Mouse (Mus musculus) brain, embryonic 14.5 days (tissue): Measurements from ENCODE around the gene Crhr1.
"Not testable (repeated sequence)": the region's sequence is repeated elsewhere in the genome, so short reads cannot be mapped to it uniquely, and the experiment has no call there.

Experiments
- CTCF ChIP-seq: fragments of 200-500 bp; IDR thresholded peaks from 2 replicates; pipeline ENCODE4 v1.5.1; 2012; ENCODE audit warnings: inconsistent platforms, mild to moderate bottlenecking, moderate library complexity, borderline replicate concordance; ENCODE audit not compliant: insufficient read depth, insufficient read length; ENCODE audit errors: extremely low read depth
- POLR2A ChIP-seq: fragments of 200-500 bp; IDR thresholded peaks from 2 replicates; pipeline ENCODE4 v1.6.1; 2012; ENCODE audit warnings: mild to moderate bottlenecking, inconsistent platforms, borderline replicate concordance; ENCODE audit not compliant: poor library complexity, insufficient read depth, insufficient read length, severe bottlenecking; ENCODE audit errors: extremely low read depth

DNA sequence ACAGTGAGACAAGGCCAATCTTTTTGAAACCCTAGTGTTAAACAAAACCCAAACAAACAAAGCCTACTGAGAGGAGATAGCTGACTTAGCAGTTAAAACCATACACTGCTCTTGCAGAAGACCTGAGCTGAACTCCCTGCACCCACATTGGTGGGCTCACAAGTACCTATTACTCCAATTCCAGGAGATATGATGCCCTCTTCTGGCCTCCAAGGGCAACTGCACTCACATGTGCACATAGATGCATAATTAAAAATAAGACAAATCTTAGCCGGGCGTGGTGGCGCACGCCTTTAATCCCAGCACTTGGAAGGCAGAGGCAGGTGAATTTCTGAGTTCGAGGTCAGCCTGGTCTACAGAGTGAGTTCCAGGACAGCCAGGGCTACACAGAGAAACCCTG, 81.5 kb downstream of the Crhr1 start:
- TF ChIP-seq CTCF, POLR2A: not testable (repeated sequence)
